Mouse (Mus musculus) gastrocnemius, adult 2 months (tissue): Measurements from ENCODE around the gene Ccna1. TPM values are rescaled to one million over a fixed set of nuclear protein-coding genes. Genes with fewer than 3 reads are reported as not detected.

ENCODE experiments used
- DNase-seq: peaks from one replicate; pipeline ENCODE4 v3.0.0; 2022
- H3K27ac ChIP-seq: fragments of 200-600 bp; 2 replicates; pipeline ENCODE4 v1.8.1; 2022; ENCODE audit warnings: mild to moderate bottlenecking
- H3K4me3 ChIP-seq: fragments of 200-600 bp; 2 replicates; pipeline ENCODE4 v1.8.1; 2022; ENCODE audit warnings: mild to moderate bottlenecking, moderate library complexity
- CTCF ChIP-seq: fragments of 200-600 bp; IDR thresholded peaks from 2 replicates; pipeline ENCODE4 v1.8.1; 2022; ENCODE audit warnings: antibody characterized with exemption, mild to moderate bottlenecking, moderate library complexity
- intact Hi-C: fragments of 180-260 bp; cut with DNase I; formaldehyde crosslinking; loops from one replicate; pipeline ENCODE4 v1.15.1; 2025
- total RNA-seq, 2 experiments: library from RNA; stranded (reverse); gene quantifications; 2 replicates each; pipeline ENCODE4 v1.2.3; 2021

Gene Ccna1
- total RNA-seq, 2 experiments from 2014 or later, result not detected

GRCm38 (mm10) chr3:55001677-55002076 lies 53.6 kb downstream of the Ccna1 start:
- no peak overlapping the region for H3K27ac ChIP-seq
- intact Hi-C loops, result no loop called here
- H3K4me3 ChIP-seq, result no peak overlapping the region
- peak; percentile 17; the same call in 1 of the 2 replicates for TF ChIP-seq CTCF
- DNase-seq, result no peak

Other genes starting within 250 kb of the Ccna1 start
- gene Rfxap, start 247.7 kb downstream of the Ccna1 start, total RNA-seq, result 10 to 100 TPM; 26.4 to 30.7 TPM
- not detected for gene Sertm1, start 139.6 kb downstream of the Ccna1 start, total RNA-seq
- gene Spg20, start 56.6 kb upstream of the Ccna1 start, total RNA-seq, result 10 to 100 TPM; 34.0 to 41.1 TPM
- gene Ccdc169, start 81.8 kb upstream of the Ccna1 start, total RNA-seq, result under 1 TPM; 0.10 to 0.11 TPM
- not detected for gene Sohlh2, start 126.5 kb upstream of the Ccna1 start, total RNA-seq
- gene Dclk1, start 186.9 kb upstream of the Ccna1 start, total RNA-seq, result 1 to 10 TPM; 1.5 to 3.5 TPM